Mouse (Mus musculus) C2C12 (cell line): ENCODE results near the gene Prcp.
A peak's percentile ranks its signal among the peaks of the same experiment; 100 is the strongest.

Experiments
- CEBPB ChIP-seq: IDR thresholded peaks from one replicate; pipeline ENCODE4 v1.6.1; 2011; ENCODE audit warnings: low read depth, mild to moderate bottlenecking, control low read depth, moderate library complexity
- CTCF ChIP-seq: IDR thresholded peaks from one replicate; pipeline ENCODE4 v1.5.1; 2011; ENCODE audit not compliant: control insufficient read depth, insufficient read depth, insufficient read length
- MAX ChIP-seq: IDR thresholded peaks from one replicate; pipeline ENCODE4 v1.6.1; 2011; ENCODE audit warnings: mild to moderate bottlenecking, control low read depth
- MYOD1 ChIP-seq: IDR thresholded peaks from one replicate; pipeline ENCODE4 v1.6.1; 2011; ENCODE audit warnings: low read depth; ENCODE audit not compliant: control insufficient read depth, insufficient read length
- MYOG ChIP-seq: IDR thresholded peaks from one replicate; pipeline ENCODE4 v1.6.1; 2011; ENCODE audit not compliant: control insufficient read depth, insufficient read length; ENCODE audit errors: extremely low read depth
- USF1 ChIP-seq: IDR thresholded peaks from one replicate; pipeline ENCODE4 v1.6.1; 2011; ENCODE audit warnings: low read depth, mild to moderate bottlenecking, control low read depth, moderate library complexity

DNA sequence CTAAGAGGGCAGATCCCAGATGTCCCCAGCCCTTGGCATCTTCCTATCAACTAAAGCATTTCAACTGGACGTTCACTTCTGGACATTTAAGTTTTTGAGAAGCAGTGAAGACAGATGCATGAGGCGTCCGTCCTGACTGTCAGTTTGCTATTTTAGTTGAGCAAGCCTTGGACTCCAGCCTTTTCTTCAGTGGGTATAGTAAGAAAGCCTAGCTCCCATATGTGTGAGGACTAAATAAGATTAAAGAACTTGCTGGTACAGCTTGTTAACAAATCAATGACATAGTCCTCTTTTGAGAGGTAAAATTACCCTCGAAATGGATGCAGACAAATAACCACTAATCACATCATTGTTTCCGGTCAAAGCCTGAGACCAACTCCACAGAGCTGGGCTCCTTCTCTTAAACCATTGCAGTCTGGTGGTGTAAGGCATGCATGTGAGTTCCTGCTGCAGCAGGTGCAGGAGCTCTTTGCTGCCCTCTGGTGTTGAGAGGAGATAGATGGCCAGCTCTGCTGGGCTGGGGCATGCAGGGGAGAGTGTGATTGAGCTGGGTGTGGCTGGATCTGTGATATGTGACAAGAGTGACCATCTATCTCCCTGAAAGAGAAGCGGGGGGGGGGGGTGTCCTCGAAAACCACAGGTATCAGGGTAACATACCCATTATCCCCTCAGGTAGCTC is 29.2 kb downstream of the Prcp start:
- TF ChIP-seq CTCF: peak; percentile 47
- no peak for TF ChIP-seq CEBPB
- no peak for TF ChIP-seq MAX
- no peak for TF ChIP-seq MYOG
- no peak for TF ChIP-seq USF1
- TF ChIP-seq MYOD1: peak; percentile 28
